Mouse (Mus musculus) heart, adult 2 months (tissue): Measurements from ENCODE around the gene Celf6.

ENCODE experiments used
- EP300 ChIP-seq: fragments of 200-500 bp; IDR thresholded peaks from 2 replicates; pipeline ENCODE4 v1.6.1; 2011; ENCODE audit warnings: low read depth, low read length, control low read depth; ENCODE audit not compliant: insufficient read depth
- POLR2A ChIP-seq: fragments of 200-500 bp; IDR thresholded peaks from 2 replicates; pipeline ENCODE4 v1.6.1; 2011; ENCODE audit warnings: mild to moderate bottlenecking, low read depth, low read length, control low read depth; ENCODE audit not compliant: insufficient read depth

GRCm38 (mm10) chr9:59551620-59552031, 26.1 kb upstream of the Celf6 start:
- TF ChIP-seq EP300 (no peak), POLR2A (no peak)
